Mouse (Mus musculus) B cell, adult (primary cell): ENCODE results near the gene Ipo8. TPM values are rescaled to one million over a fixed set of nuclear protein-coding genes. Genes with fewer than 3 reads are reported as not detected.

Experiments
- total RNA-seq: library from RNA; stranded (reverse); gene quantifications from 4 replicates; pipeline ENCODE4 v1.2.4, GENCODE M21; 2023; ENCODE audit not compliant: inconsistent age

The Ipo8 gene
- 42.1 to 51.5 TPM (median 45.1 TPM) in 4 replicates for total RNA-seq

GRCm38 (mm10) chr6:148830748-148831727, at the start of gene Ipo8:
Gene Ipo8 (minus strand): TSS chr6:148831467.

Other genes starting within 250 kb of the Ipo8 start
- 9.6 to 14.8 TPM (median 10.8 TPM) in 4 replicates for gene Caprin2, start 64.8 kb upstream of the Ipo8 start, total RNA-seq
- 49.4 to 66.2 TPM (median 55.6 TPM) in 4 replicates for gene Sinhcaf, start 115.0 kb upstream of the Ipo8 start, total RNA-seq